Mouse (Mus musculus): Measurements from ENCODE around the gene Ccnf.

- TF ChIP-seq CTCF (IDR thresholded peaks at IDR 0.05; ENCODE audit: extremely low read depth, insufficient read depth, low read length): no peak
- TF ChIP-seq POLR2A (IDR thresholded peaks at IDR 0.05; ENCODE audit: extremely low read depth, insufficient read depth, low read length): no peak
Measured at GRCm38 (mm10) chr17:24213186-24213585, 38.1 kb downstream of the Ccnf start.
